Mouse (Mus musculus): ENCODE measurements at regions not wholly inside any gene's neighbourhood (a gene's known extent, or its start where the extent isn't known, plus 50 kb on each side); places are given as distances from the start of the nearest gene placed in this dataset.
A peak's percentile ranks its signal among the peaks of the same experiment; 100 is the strongest.
"Not testable (repeated sequence)": the region's sequence is repeated elsewhere in the genome, so short reads cannot be mapped to it uniquely, and the experiment has no call there.

DNA sequence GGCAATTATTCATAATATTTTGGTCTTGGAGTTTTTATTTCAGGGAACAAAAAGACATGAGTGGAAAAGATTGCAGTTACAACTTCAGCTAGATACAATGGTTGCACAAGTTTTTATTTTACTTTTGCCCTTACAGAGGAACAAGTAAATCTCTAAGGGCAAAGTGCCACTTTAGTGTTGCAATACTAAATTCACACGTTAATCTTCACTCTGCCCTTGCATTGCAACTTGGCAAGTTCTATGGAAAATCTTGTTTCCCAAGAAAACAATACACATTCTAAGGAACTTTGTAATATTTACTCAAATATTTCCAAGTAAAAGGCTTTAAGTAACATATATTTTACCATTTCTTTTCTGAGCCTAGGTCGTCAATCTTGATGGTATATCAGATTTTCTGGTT, 85.9 kb downstream of the Chil6 start:
- DNase-seq (ENCODE audit: low read depth): peak; percentile 81

- DNase-seq (ENCODE audit: low read depth): no peak
Measured at GRCm38 (mm10) chr3:106316974-106317373, 89.0 kb downstream of the Chil6 start.

DNA sequence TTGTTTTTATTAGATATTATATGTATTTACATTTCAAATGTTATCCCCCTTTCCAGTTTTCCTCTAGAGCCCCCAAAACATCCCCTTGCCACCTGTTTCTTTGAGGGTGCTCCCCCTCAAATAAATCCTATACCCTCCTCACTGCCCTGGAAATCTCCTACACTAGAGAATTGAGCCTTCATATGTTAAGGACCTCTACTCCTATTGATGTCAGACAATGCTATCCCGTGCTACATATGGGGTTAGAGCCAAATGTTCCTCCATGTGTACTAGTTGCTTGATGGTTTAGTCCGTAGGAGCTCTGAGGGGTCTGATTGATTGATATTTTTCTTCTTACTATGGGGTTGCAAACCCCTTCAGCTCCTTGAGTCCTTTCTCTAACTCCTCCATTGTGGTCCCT, 73.6 kb upstream of the Chil4 start:
- no peak for DNase-seq (ENCODE audit: low read depth)

DNA sequence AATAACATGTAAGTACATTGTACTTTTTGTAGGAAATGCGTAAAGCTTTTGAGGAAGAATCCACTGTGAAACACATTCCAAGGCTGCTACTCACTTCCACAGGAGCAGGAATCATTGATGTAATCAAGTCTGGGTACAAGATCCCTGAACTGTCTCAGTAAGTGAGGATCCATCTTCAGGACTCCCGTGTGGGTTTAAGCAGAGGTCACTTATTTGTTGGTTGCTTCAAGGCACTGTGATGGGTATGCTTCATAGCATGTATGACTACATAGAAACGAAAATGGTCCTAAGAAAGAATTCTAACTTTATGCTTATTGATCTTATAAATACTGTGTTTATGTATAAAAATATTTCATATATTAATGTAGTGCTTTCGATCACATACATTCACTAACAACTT, 72.6 kb upstream of the Chil4 start:
- no peak for DNase-seq (ENCODE audit: low read depth)

DNA sequence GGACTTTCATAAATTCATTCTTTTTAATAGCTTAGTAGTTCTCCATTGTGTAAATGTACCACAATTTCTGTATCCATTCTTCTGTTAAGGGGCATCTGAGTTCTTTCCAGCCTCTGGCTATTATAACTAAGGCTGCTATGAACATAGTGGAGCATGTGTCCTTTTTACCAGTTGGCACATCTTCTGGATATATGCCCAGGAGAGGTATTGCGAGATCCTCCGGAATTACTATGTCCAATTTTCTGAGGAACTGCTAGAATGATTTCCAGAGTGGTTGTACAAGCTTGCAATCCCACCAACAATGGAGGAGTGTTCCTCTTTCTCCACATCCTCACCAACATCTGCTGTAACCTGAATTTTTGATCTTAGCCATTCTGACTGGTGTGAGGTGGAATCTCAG, 59.3 kb upstream of the Chil4 start:
- not testable (repeated sequence) for DNase-seq (ENCODE audit: low read depth)

DNA sequence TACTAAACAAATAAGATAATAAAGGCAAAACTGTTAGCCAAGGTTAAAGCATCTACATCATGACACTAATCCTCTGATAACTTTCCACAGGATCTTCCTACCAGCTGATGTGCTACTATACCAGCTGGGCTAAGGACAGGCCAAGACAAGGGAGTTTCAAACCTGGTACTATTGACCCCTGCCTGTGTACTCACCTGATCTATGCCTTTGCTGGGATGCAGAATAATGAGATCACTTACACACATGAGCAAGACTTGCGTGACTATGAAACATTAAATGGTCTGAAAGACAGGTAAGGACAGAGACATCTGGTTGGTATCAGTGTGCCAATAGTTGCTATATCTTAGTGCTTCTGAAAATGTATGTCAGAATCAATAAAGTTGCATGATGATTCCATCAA, 56.4 kb upstream of the Chil4 start:
- DNase-seq (ENCODE audit: low read depth): not testable (repeated sequence)

All from gonadal fat pad, adult 2 months (tissue).